Comparison of ENCODE assay signal across 26 mouse cellular contexts in genomic region chr6:108164935-108165334, GRCm38 (mm10). TPM values are rescaled to one million over a fixed set of nuclear protein-coding genes. Genes with fewer than 3 reads are reported as not detected.
DNase-seq lines count a peak whose midpoint lies in the region.
"Had no signal": no experiment of that assay in that cellular context is flagged by ENCODE, and none has a peak within 500 bp of the region (broad histone marks: within the 10 kb centered on the region; RNA-seq: fewer than 3 reads in every experiment).

No protein-coding gene starts in this region.

- H3K4me1 ChIP-seq in embryonic facial prominence, embryonic 10.5 days = peaks cover 15% of the 10 kb centered on the region
- H3K4me1 ChIP-seq: heart, embryonic 15.5 days; hindbrain, embryonic 15.5 days had no signal

- WGBS in embryonic facial prominence, embryonic 10.5 days = 79% methylated on average over 5 of the region's 5 CpGs

- peak; percentile 15 for DNase-seq in adrenal gland, adult 2 months
- no peak for DNase-seq in adrenal gland, postnatal 25 days
- peak; percentile 82 for DNase-seq in CD4-positive, CD25-positive, alpha-beta regulatory T cell, adult 2 months (ENCODE audit: low read depth, low spot score)
- DNase-seq in fat pad, adult 2 months (ENCODE audit: extremely low read depth, low read depth, low spot score) = peak; percentile 13
- peak; percentile 70 for DNase-seq in naive thymus-derived CD4-positive, alpha-beta T cell, adult 2 months (ENCODE audit: low read depth)
- no peak for DNase-seq in embryonic facial prominence, embryonic 10.5 days (ENCODE audit: low spot score)
- DNase-seq in kidney, adult 18-20 months = no peak
- DNase-seq in kidney, adult 8-10 months = no peak
- DNase-seq: adrenal gland, postnatal 10 days; cerebellum, postnatal 10 days; forebrain, postnatal 0 days; heart, adult 2 months; heart, postnatal 4 days; kidney, adult 2 months; kidney, postnatal 4 days; layer of hippocampus, adult 9-11 months; liver, postnatal 0 days; lung, postnatal 10 days; midbrain, embryonic 14.5 days; thymus, adult 18-20 months; thymus, postnatal 4 days had no signal

- no peak overlapping the region for H3K4me3 ChIP-seq in embryonic facial prominence, embryonic 10.5 days
- H3K4me3 ChIP-seq: heart, adult 2 months; heart, embryonic 15.5 days; hindbrain, embryonic 15.5 days; limb, embryonic 15.5 days; megakaryocyte, embryonic 14.5 days; myocyte had no signal

- peaks cover 11% of the 10 kb centered on the region for H3K36me3 ChIP-seq in embryonic facial prominence, embryonic 10.5 days (replicated peaks)
- H3K36me3 ChIP-seq: heart, embryonic 15.5 days; hindbrain, embryonic 15.5 days; limb, embryonic 15.5 days had no signal

- no peaks in the 10 kb centered on the region for H3K27me3 ChIP-seq in embryonic facial prominence, embryonic 10.5 days (replicated peaks; ENCODE audit: low read depth, poor library complexity, severe bottlenecking)
- H3K27me3 ChIP-seq: heart, embryonic 15.5 days; hindbrain, embryonic 15.5 days; limb, embryonic 15.5 days; megakaryocyte, embryonic 14.5 days had no signal

- no peak overlapping the region for H3K27ac ChIP-seq in embryonic facial prominence, embryonic 10.5 days (replicated peaks)
- H3K27ac ChIP-seq: heart, adult 2 months; heart, embryonic 15.5 days; hindbrain, embryonic 15.5 days; limb, embryonic 15.5 days had no signal

- no peaks in the 10 kb centered on the region for H3K9me3 ChIP-seq in embryonic facial prominence, embryonic 10.5 days
- H3K9me3 ChIP-seq: heart, embryonic 15.5 days; hindbrain, embryonic 15.5 days; limb, embryonic 15.5 days had no signal

RNA-seq across cellular contexts. Expression of gene Sumf1, which starts 20.4 kb away (rescaled TPM):
- total RNA-seq in adrenal gland, adult 2 months (2021) = 10 to 100 TPM; 37.8 to 44.8 TPM
- 70.3 and 87.0 TPM in 2 replicates for polyA plus RNA-seq in adrenal gland, adult 2 months (2012; rRNA removed)
- 33.3 and 42.4 TPM in 2 replicates for total RNA-seq in adrenal gland, postnatal 25 days (2021)
- 12.2 and 12.5 TPM in 2 replicates for polyA plus RNA-seq in embryonic facial prominence, embryonic 10.5 days (2016; fragmentation: Nextera tagmentation; extraction: Ambion mirVana)

RNA-seq across cellular contexts. Expression of gene Itpr1, which starts 48.0 kb away (rescaled TPM):
- total RNA-seq in adrenal gland, adult 2 months (2021) = 100 to 1,000 TPM; 120 to 176 TPM
- 13.2 and 23.0 TPM in 2 replicates for polyA plus RNA-seq in adrenal gland, adult 2 months (2012; rRNA removed)
- 168 and 197 TPM in 2 replicates for total RNA-seq in adrenal gland, postnatal 25 days (2021)
- 10.0 and 11.2 TPM in 2 replicates for polyA plus RNA-seq in embryonic facial prominence, embryonic 10.5 days (2016; fragmentation: Nextera tagmentation; extraction: Ambion mirVana)

Comparison
In these comparisons a context has a peak if more than half of its experiments do, and no peak if none do; other contexts are left out.
1. DNase-seq: peak in adrenal gland, adult 2 months (single experiment), CD4-positive, CD25-positive, alpha-beta regulatory T cell, adult 2 months (single experiment), fat pad, adult 2 months (single experiment) and naive thymus-derived CD4-positive, alpha-beta T cell, adult 2 months (single experiment); none in adrenal gland, postnatal 25 days (single experiment), embryonic facial prominence, embryonic 10.5 days (single experiment), kidney, adult 18-20 months (single experiment) and kidney, adult 8-10 months (0 of 2).